Mouse (Mus musculus) left cerebral cortex, adult 8-10 months (tissue): Measurements from ENCODE around the gene Arl13a. TPM values are rescaled to one million over a fixed set of nuclear protein-coding genes. Genes with fewer than 3 reads are reported as not detected.
"Not testable (repeated sequence)": the region's sequence is repeated elsewhere in the genome, so short reads cannot be mapped to it uniquely, and the experiment has no call there.

Experiments
- DNase-seq, 2 experiments: peaks; one replicate each; pipeline ENCODE4 v3.0.0; 2022; ENCODE audit warnings: low spot score in 2 of 2
- total RNA-seq, 4 experiments: library from RNA; stranded (reverse); gene quantifications; 2 replicates each; pipeline ENCODE4 v1.2.4; 2022

The Arl13a gene
- total RNA-seq = not detected

GRCm38 (mm10) chrX:134187201-134187600 is at the start of gene Arl13a:
Gene Arl13a (plus strand): TSS chrX:134187501.
- not testable (repeated sequence) for DNase-seq

DNA sequence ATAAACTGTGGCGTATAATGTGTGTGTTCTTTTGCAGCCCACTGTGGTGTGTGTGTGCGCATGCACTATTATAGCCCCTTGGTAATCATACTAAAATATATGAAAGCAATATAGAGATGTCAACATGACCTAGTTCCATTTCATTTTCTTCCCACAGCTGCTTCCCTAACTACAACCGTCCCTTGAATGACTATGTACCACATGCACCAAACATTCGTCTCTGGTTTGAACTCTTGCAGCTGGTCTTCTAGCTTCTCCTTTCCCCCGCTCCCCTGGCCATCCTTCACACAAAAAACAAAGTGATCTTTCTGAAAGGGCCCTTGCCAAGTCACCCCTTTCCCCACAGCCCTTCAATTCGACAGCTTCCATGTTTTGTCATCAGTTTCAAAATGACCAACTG is 47.3 kb upstream of the Arl13a start:
- no peak for DNase-seq

GRCm38 (mm10) chrX:134141551-134141950 is 45.8 kb upstream of the Arl13a start:
- no peak for DNase-seq

- no peak for DNase-seq
Measured at GRCm38 (mm10) chrX:134141986-134142385, 45.3 kb upstream of the Arl13a start.

GRCm38 (mm10) chrX:134158151-134158550 is 29.1 kb upstream of the Arl13a start:
- DNase-seq = no peak

DNA sequence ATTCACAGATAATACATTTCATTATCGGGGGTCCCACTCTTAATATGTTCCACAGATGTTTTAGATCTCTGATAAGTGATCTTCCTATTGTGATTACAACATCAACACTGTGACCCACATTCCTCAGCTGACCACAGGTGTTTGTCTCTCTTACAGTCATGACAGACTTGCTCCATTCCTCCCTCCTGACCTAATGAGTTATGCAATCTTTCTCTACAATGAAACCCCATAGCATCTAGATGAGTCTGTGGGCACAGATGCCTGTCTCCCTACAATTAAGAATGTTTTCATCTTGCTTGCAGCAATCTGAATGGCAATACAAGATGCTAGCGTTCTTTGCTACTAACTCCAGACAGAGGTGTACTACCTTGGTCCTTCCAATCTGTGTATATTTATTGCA is 26.9 kb upstream of the Arl13a start:
- DNase-seq = no peak

GRCm38 (mm10) chrX:134162043-134162720 is 25.1 kb upstream of the Arl13a start, which contains the start of gene Xkrx:
Gene Xkrx (minus strand): TSS chrX:134162076.
- DNase-seq = peak in 1 of 2 experiments; percentile 3

- peak; percentile 3 to 19 for DNase-seq
Measured at GRCm38 (mm10) chrX:134162826-134163225, 24.5 kb upstream of the Arl13a start.

GRCm38 (mm10) chrX:134163484-134163883 is 23.8 kb upstream of the Arl13a start:
- no peak for DNase-seq

GRCm38 (mm10) chrX:134170584-134170983 is 16.7 kb upstream of the Arl13a start:
- no peak for DNase-seq

DNA sequence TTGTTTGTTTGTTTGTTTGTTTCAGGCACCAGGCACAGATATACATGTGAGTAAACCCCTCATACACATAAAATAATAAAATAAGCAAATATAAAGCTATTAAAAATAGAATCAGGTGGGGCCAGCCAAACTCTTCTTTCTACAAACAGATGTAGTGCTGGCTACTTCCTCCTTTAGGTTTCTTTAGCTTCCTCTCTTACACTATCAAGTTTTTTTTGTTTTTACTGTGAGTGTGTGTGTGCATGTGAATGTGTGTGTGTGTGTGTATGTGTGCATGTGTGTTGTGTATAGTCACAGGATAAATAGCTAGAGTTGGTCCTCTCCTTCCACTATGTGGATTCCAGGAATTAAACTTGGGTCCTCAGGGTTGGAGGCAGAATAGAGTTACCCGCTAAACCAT is 12.6 kb upstream of the Arl13a start:
- DNase-seq = no peak

GRCm38 (mm10) chrX:134208491-134208890 is 21.2 kb downstream of the Arl13a start:
- DNase-seq = no peak

- peak in 1 of 2 experiments; percentile 15 for DNase-seq
Measured at GRCm38 (mm10) chrX:134211151-134211642, 23.9 kb downstream of the Arl13a start.

DNA sequence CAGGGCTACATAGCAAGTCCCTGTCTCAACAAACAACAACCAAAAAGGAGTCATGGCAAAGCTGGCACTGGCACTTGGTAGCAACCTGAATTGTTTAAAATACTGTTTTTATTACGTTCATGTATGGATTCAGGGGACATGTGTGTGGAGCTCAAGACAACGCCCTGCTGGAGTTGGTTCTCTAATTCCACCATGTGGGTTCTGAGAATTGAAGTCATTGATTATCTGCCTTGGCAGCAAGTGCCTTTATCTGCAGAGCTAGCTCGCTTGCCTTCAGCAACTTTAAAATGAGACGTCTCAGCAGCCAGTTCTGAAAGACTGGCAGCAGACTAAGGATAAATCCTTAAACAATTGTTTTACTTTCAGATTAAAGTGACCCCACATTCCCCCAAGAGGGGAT is 30.9 kb downstream of the Arl13a start:
- DNase-seq = no peak

- no peak for DNase-seq
Measured at GRCm38 (mm10) chrX:134220618-134221017, 33.3 kb downstream of the Arl13a start.

DNA sequence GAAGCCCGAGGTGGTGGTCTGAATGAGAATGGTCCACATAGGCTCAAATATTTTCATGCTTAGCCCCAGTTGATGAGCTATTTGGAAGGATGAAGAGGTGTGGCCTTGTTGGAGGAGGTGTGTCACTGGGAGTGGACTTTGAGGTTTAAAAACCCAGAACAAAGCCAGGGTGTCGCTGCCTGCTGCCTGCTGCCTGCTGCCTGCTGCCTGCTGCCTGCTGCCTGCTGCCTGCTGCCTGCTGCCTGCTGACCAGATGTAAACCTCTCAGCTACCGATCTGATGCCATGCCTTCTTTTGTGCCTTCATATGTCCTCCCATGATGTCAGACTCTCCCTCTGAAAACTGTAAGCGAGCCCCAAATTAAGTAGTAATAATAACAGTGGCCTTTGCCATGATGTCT is 34.6 kb downstream of the Arl13a start, which contains the start of gene Nox1:
TSS of gene Nox1 (minus strand) at position 101 of the 400 bp plus-strand sequence.
- no peak for DNase-seq

- DNase-seq = no peak
Measured at GRCm38 (mm10) chrX:134233048-134233447, 45.7 kb downstream of the Arl13a start.

GRCm38 (mm10) chrX:134238266-134238665 is 51.0 kb downstream of the Arl13a start:
- DNase-seq = no peak

DNA sequence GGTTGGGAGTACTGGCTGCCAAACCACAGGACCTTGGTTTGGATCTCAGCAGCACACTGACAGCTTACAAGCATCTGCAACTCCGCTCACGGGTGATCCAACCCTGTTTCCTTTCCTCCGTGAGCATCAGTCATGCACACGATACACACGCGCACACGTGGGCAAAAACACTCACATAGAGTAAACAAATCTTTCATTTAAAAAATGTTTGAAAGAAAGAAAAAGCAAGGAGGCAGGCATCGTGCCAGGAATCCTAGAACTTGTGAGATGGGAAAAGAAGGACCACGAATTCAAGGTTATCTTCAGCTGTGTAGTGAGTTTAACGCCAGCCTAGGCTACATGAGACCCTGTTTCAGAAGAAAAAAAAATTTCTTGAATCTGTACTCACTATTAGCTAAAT is 58.6 kb downstream of the Arl13a start:
- DNase-seq = no peak

- no peak for DNase-seq
Measured at GRCm38 (mm10) chrX:134248202-134248601, 60.9 kb downstream of the Arl13a start.
